Mouse (Mus musculus): Measurements from ENCODE around the gene Pced1b. TPM values are rescaled to one million over a fixed set of nuclear protein-coding genes. Genes with fewer than 3 reads are reported as not detected.

The Pced1b gene
- polyA plus RNA-seq, 1 experiment: 8.3 TPM

DNA sequence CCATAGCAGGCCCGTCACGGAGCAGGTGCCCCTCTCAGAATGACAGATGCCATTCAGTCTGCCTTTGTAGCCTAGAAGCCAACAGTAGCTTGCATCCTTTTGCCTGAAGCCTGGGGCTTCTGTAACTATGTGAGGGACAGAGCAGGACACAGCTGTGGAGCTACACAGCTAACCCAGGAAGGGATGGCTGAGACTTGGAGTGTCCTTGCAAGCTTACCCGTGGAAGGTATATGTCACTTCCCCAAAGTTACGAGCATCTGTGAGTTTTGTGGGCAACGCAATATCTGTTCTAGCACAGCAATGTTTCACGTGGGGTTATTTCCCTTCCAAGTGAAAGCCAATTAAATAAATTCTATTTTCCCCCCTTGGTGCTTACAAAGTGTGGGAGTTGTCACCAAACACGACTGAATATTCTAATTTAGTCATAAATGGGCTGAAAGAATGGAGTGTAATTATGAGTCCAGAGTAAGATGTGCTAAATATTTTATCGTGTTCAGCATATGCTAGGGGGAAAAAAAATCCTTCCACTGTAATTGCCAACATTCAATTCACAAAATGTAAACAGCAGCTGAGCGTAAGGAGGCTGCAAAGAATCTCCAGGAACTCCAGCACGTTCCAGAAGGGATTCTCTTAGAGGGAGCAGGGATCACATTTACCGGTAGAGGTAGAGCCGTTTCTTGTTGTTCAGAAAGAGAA is 168.0 kb downstream of the Pced1b start:
- Histone ChIP-seq H3K27me3 (ENCODE audit: control insufficient read depth, insufficient read depth, low read length) (no peaks in the 10 kb centered on the region), H3K36me3 (ENCODE audit: control insufficient read depth, insufficient read depth, low read length) (no peaks in the 10 kb centered on the region), H3K4me3 (ENCODE audit: control insufficient read depth, low read depth, low read length) (no peak overlapping the region), H3K27ac (ENCODE audit: control insufficient read depth, insufficient read depth, low read depth, low read length) (no peak overlapping the region), H3K4me1 (ENCODE audit: control insufficient read depth, insufficient read depth, low read length) (no peaks in the 10 kb centered on the region; the same call in 1 of the 2 replicates)
- TF ChIP-seq POLR2A (IDR thresholded peaks at IDR 0.05; ENCODE audit: control insufficient read depth, low read depth, low read length) (no peak), CTCF (IDR thresholded peaks at IDR 0.05; ENCODE audit: control insufficient read depth, insufficient read depth, insufficient replicate concordance, low read depth, low read length) (no peak)

DNA sequence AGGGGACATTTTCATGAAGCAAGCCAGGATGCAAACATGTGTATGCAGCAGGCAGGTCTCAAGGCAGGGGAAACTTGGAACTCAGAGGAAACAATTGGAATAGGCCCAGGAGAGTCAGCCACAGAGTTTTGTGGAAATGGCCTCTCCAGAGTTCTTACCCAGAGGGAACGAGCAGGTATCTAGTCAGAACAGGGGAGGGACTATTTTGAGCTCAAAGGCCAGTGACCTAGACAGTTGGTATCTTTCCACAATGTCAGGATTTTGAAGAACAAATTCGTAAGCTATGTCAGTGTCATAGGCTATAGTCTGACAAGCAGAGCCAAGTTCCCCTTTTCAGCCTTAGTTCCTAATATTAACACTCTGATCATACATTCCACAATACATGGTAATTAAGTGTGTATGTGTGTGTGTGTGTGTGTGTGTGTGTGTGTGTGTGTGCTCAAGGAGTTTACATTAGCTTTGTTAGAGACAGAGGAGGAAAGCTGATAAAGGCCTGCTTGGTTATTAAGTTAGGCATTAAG is 168.6 kb downstream of the Pced1b start:
- Histone ChIP-seq H3K4me3 (ENCODE audit: control insufficient read depth, low read depth, low read length) (no peak overlapping the region), H3K36me3 (ENCODE audit: control insufficient read depth, insufficient read depth, low read length) (no peaks in the 10 kb centered on the region), H3K27me3 (ENCODE audit: control insufficient read depth, insufficient read depth, low read length) (no peaks in the 10 kb centered on the region), H3K4me1 (ENCODE audit: control insufficient read depth, insufficient read depth, low read length) (no peaks in the 10 kb centered on the region; the same call in 1 of the 2 replicates), H3K27ac (ENCODE audit: control insufficient read depth, insufficient read depth, low read depth, low read length) (no peak overlapping the region)
- TF ChIP-seq POLR2A (IDR thresholded peaks at IDR 0.05; ENCODE audit: control insufficient read depth, low read depth, low read length) (no peak), CTCF (IDR thresholded peaks at IDR 0.05; ENCODE audit: control insufficient read depth, insufficient read depth, insufficient replicate concordance, low read depth, low read length) (no peak)

- no peaks in the 10 kb centered on the region for H3K27me3 ChIP-seq (ENCODE audit: control insufficient read depth, insufficient read depth, low read length)
- no peaks in the 10 kb centered on the region for H3K4me1 ChIP-seq (ENCODE audit: control insufficient read depth, insufficient read depth, low read length)
- TF ChIP-seq POLR2A (IDR thresholded peaks at IDR 0.05; ENCODE audit: control insufficient read depth, low read depth, low read length) (no peak), CTCF (IDR thresholded peaks at IDR 0.05; ENCODE audit: control insufficient read depth, insufficient read depth, insufficient replicate concordance, low read depth, low read length) (no peak)
- H3K4me3 ChIP-seq (ENCODE audit: control insufficient read depth, low read depth, low read length): no peak overlapping the region
- no peaks in the 10 kb centered on the region for H3K36me3 ChIP-seq (ENCODE audit: control insufficient read depth, insufficient read depth, low read length)
- no peak overlapping the region for H3K27ac ChIP-seq (ENCODE audit: control insufficient read depth, insufficient read depth, low read depth, low read length)
These were observed 173.4 kb downstream of the Pced1b start for GRCm38 (mm10) chr15:97420292-97420691.

DNA sequence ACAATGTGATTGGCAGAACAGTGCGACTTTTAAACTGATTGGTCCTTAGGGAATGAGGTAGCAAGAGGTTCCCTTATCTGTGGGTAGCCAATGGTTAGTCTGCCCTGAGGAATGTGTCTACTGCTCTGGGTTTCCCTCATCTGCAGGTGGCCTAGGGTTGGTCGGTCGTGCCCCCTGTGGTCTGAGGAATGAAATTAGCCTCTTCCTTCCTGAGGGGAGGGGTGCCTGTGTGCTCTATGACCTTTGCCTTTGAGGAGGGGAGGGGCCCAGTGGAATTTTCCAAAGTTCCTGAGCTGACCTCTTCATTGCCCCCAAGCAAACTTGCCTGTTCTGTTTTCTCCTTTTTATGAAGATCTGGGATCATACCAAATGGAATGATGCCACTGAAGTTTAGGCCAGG is 174.6 kb downstream of the Pced1b start:
- Histone ChIP-seq H3K4me1 (ENCODE audit: control insufficient read depth, insufficient read depth, low read length) (no peaks in the 10 kb centered on the region), H3K27me3 (ENCODE audit: control insufficient read depth, insufficient read depth, low read length) (no peaks in the 10 kb centered on the region), H3K36me3 (ENCODE audit: control insufficient read depth, insufficient read depth, low read length) (no peaks in the 10 kb centered on the region), H3K27ac (ENCODE audit: control insufficient read depth, insufficient read depth, low read depth, low read length) (no peak overlapping the region), H3K4me3 (ENCODE audit: control insufficient read depth, low read depth, low read length) (no peak overlapping the region)
- TF ChIP-seq POLR2A (IDR thresholded peaks at IDR 0.05; ENCODE audit: control insufficient read depth, low read depth, low read length) (no peak), CTCF (IDR thresholded peaks at IDR 0.05; ENCODE audit: control insufficient read depth, insufficient read depth, insufficient replicate concordance, low read depth, low read length) (no peak)

- Histone ChIP-seq H3K27me3 (ENCODE audit: control insufficient read depth, insufficient read depth, low read length) (no peaks in the 10 kb centered on the region), H3K4me3 (ENCODE audit: control insufficient read depth, low read depth, low read length) (no peak overlapping the region), H3K27ac (ENCODE audit: control insufficient read depth, insufficient read depth, low read depth, low read length) (no peak overlapping the region), H3K4me1 (ENCODE audit: control insufficient read depth, insufficient read depth, low read length) (no peaks in the 10 kb centered on the region), H3K36me3 (ENCODE audit: control insufficient read depth, insufficient read depth, low read length) (no peaks in the 10 kb centered on the region)
- no peak for TF ChIP-seq POLR2A (IDR thresholded peaks at IDR 0.05; ENCODE audit: control insufficient read depth, low read depth, low read length)
- no peak for TF ChIP-seq CTCF (IDR thresholded peaks at IDR 0.05; ENCODE audit: control insufficient read depth, insufficient read depth, insufficient replicate concordance, low read depth, low read length)
These were observed 175.5 kb downstream of the Pced1b start for GRCm38 (mm10) chr15:97422212-97422944.

GRCm38 (mm10) chr15:97424375-97424774 is 177.5 kb downstream of the Pced1b start:
- H3K36me3 ChIP-seq (ENCODE audit: control insufficient read depth, insufficient read depth, low read length): no peaks in the 10 kb centered on the region
- TF ChIP-seq CTCF (IDR thresholded peaks at IDR 0.05; ENCODE audit: control insufficient read depth, insufficient read depth, insufficient replicate concordance, low read depth, low read length): no peak
- TF ChIP-seq POLR2A (IDR thresholded peaks at IDR 0.05; ENCODE audit: control insufficient read depth, low read depth, low read length): no peak
- no peaks in the 10 kb centered on the region for H3K27me3 ChIP-seq (ENCODE audit: control insufficient read depth, insufficient read depth, low read length)
- H3K27ac ChIP-seq (ENCODE audit: control insufficient read depth, insufficient read depth, low read depth, low read length): no peak overlapping the region
- H3K4me3 ChIP-seq (ENCODE audit: control insufficient read depth, low read depth, low read length): no peak overlapping the region
- H3K4me1 ChIP-seq (ENCODE audit: control insufficient read depth, insufficient read depth, low read length): no peaks in the 10 kb centered on the region

- Histone ChIP-seq H3K36me3 (ENCODE audit: control insufficient read depth, insufficient read depth, low read length) (no peaks in the 10 kb centered on the region), H3K27ac (ENCODE audit: control insufficient read depth, insufficient read depth, low read depth, low read length) (no peak overlapping the region), H3K4me1 (ENCODE audit: control insufficient read depth, insufficient read depth, low read length) (no peaks in the 10 kb centered on the region), H3K4me3 (ENCODE audit: control insufficient read depth, low read depth, low read length) (no peak overlapping the region), H3K27me3 (ENCODE audit: control insufficient read depth, insufficient read depth, low read length) (no peaks in the 10 kb centered on the region)
- TF ChIP-seq CTCF (IDR thresholded peaks at IDR 0.05; ENCODE audit: control insufficient read depth, insufficient read depth, insufficient replicate concordance, low read depth, low read length) (no peak), POLR2A (IDR thresholded peaks at IDR 0.05; ENCODE audit: control insufficient read depth, low read depth, low read length) (no peak)
These were observed 178.1 kb downstream of the Pced1b start for GRCm38 (mm10) chr15:97424961-97425360.

Measured in testis, adult 2 months (tissue).